Mouse (Mus musculus): Measurements from ENCODE around the gene Ank. TPM values are rescaled to one million over a fixed set of nuclear protein-coding genes. Genes with fewer than 3 reads are reported as not detected.

Ank gene
- total and polyA plus RNA-seq, 3 experiments = 0.04 to 0.15 TPM; not detected in 1

DNA sequence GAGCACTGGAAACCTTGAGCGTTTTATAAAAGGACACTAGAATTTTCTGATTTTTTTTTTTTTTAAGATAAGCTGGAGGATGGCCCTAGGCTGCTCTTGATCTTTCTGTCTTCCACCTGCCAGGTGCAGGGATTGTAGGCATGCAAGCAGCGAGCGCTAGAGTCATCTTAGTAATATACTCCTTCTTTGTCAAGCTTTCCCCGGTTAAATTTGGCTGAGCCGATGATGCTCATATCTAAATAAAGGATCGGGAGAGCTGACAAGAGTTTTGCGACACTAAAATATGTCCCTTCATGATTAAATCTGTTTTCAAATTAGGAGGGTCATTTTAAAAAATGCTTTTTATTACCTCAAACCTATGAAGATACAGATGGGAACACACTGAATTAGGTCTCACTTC, 69.7 kb downstream of the Ank start:
- Histone ChIP-seq H3K9me3 (replicated peaks; ENCODE audit: insufficient read depth, low read length) (no peaks in the 10 kb centered on the region), H3K27ac (ENCODE audit: control insufficient read depth, low read depth, low read length) (no peak overlapping the region), H3K27me3 (ENCODE audit: control insufficient read depth in 1 of 2, insufficient read depth in 2 of 2, low read length in 2 of 2) (no peaks in the 10 kb centered on the region), H3K36me3 (ENCODE audit: control insufficient read depth in 1 of 2, insufficient read depth in 2 of 2, low read length in 2 of 2) (no peaks in the 10 kb centered on the region), H3K79me2 (ENCODE audit: control insufficient read depth, insufficient read depth, low read length, poor library complexity) (no peaks in the 10 kb centered on the region), H3K9ac (ENCODE audit: control insufficient read depth, low read depth, low read length, poor library complexity, severe bottlenecking) (no peak overlapping the region), H3K4me3 (ENCODE audit: control insufficient read depth in 1 of 2, insufficient read depth in 1 of 2, low read depth in 2 of 2, low read length in 2 of 2) (no peak overlapping the region), H3K4me1 (ENCODE audit: control insufficient read depth in 1 of 2, insufficient read depth in 2 of 2, low read length in 2 of 2) (no peaks in the 10 kb centered on the region)
- no peak for DNase-seq (ENCODE audit: low read depth, low spot score)
- TF ChIP-seq HCFC1 (IDR thresholded peaks at IDR 0.05; ENCODE audit: low read depth, low read length) = no peak
- TF ChIP-seq TCF12 (IDR thresholded peaks at IDR 0.05; ENCODE audit: low read depth, low read length) = no peak
- no peak for TF ChIP-seq E2F4 (IDR thresholded peaks at IDR 0.05; ENCODE audit: borderline replicate concordance, low read depth, low read length)
- no peak for TF ChIP-seq MAFK (IDR thresholded peaks at IDR 0.05; ENCODE audit: borderline replicate concordance, low read depth, low read length)
- TF ChIP-seq EP300 (IDR thresholded peaks at IDR 0.05; ENCODE audit: low read depth in 1 of 2, low read length in 2 of 2) = no peak
- no peak for TF ChIP-seq TAL1 (IDR thresholded peaks at IDR 0.05; ENCODE audit: low read length)
- TF ChIP-seq ZKSCAN1 (IDR thresholded peaks at IDR 0.05; ENCODE audit: low read depth, low read length) = no peak
- TF ChIP-seq MYB (IDR thresholded peaks at IDR 0.05; ENCODE audit: low read depth, low read length) = no peak
- TF ChIP-seq CTCF (IDR thresholded peaks at IDR 0.05 in 2 of 3, conservative IDR thresholded peaks at IDR 0.05 in 1 of 3; ENCODE audit: control insufficient read depth in 1 of 3, insufficient read depth in 1 of 3, low read depth in 2 of 3, low read length in 3 of 3, poor library complexity in 1 of 3, severe bottlenecking in 1 of 3) = no peak
- TF ChIP-seq MYC (IDR thresholded peaks at IDR 0.05; ENCODE audit: low read depth, low read length) = no peak
- no peak for TF ChIP-seq BHLHE40 (IDR thresholded peaks at IDR 0.05; ENCODE audit: borderline replicate concordance, low read depth, low read length)
- no peak for TF ChIP-seq ZNF384 (IDR thresholded peaks at IDR 0.05; ENCODE audit: low read depth, low read length)
- TF ChIP-seq POLR2AphosphoS5 (IDR thresholded peaks at IDR 0.05; ENCODE audit: borderline replicate concordance, low read depth, low read length) = no peak

DNA sequence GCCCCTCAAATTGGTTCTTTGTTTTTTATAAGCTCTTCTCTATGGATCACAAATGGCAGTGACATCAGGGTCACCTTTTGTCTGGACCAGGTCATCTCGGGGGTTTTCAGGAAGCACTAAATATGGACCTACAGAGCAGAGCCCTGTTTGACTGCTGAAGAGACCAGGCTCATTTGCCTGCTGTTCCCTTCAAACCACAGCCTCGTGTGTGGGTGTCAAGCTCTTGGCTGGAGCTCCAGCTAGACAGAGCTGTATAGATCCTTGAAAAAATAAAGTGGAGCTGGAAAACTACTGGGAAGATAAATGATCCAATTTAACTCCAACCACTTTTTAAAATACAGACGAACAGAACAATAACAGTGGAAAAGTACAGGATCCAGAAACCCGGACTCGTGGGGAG, 70.3 kb downstream of the Ank start:
- Histone ChIP-seq H3K27ac (ENCODE audit: control insufficient read depth, low read depth, low read length) (no peak overlapping the region), H3K27me3 (ENCODE audit: control insufficient read depth in 1 of 2, insufficient read depth in 2 of 2, low read length in 2 of 2) (no peaks in the 10 kb centered on the region), H3K9ac (ENCODE audit: control insufficient read depth, low read depth, low read length, poor library complexity, severe bottlenecking) (no peak overlapping the region), H3K79me2 (ENCODE audit: control insufficient read depth, insufficient read depth, low read length, poor library complexity) (no peaks in the 10 kb centered on the region), H3K9me3 (replicated peaks; ENCODE audit: insufficient read depth, low read length) (no peaks in the 10 kb centered on the region), H3K36me3 (ENCODE audit: control insufficient read depth in 1 of 2, insufficient read depth in 2 of 2, low read length in 2 of 2) (no peaks in the 10 kb centered on the region), H3K4me1 (ENCODE audit: control insufficient read depth in 1 of 2, insufficient read depth in 2 of 2, low read length in 2 of 2) (no peaks in the 10 kb centered on the region), H3K4me3 (ENCODE audit: control insufficient read depth in 1 of 2, insufficient read depth in 1 of 2, low read depth in 2 of 2, low read length in 2 of 2) (no peak overlapping the region)
- no peak for TF ChIP-seq BHLHE40 (IDR thresholded peaks at IDR 0.05; ENCODE audit: borderline replicate concordance, low read depth, low read length)
- no peak for DNase-seq (ENCODE audit: low read depth, low spot score)

GRCm38 (mm10) chr15:27537519-27538223, 71.2 kb downstream of the Ank start:
- no peaks in the 10 kb centered on the region for H3K79me2 ChIP-seq (ENCODE audit: control insufficient read depth, insufficient read depth, low read length, poor library complexity)
- no peak for DNase-seq (ENCODE audit: low read depth, low spot score)
- H3K36me3 ChIP-seq (ENCODE audit: control insufficient read depth in 1 of 2, insufficient read depth in 2 of 2, low read length in 2 of 2) = no peaks in the 10 kb centered on the region
- TF ChIP-seq JUND (IDR thresholded peaks at IDR 0.05; ENCODE audit: low read depth, low read length) = no peak
- TF ChIP-seq EP300 (IDR thresholded peaks at IDR 0.05; ENCODE audit: low read depth in 1 of 2, low read length in 2 of 2) = no peak
- TF ChIP-seq MYC (IDR thresholded peaks at IDR 0.05; ENCODE audit: low read depth, low read length) = no peak
- no peak for TF ChIP-seq UBTF (IDR thresholded peaks at IDR 0.05; ENCODE audit: borderline replicate concordance, insufficient read depth, low read depth, low read length)
- no peak for TF ChIP-seq MXI1 (IDR thresholded peaks at IDR 0.05; ENCODE audit: low read depth, low read length)
- TF ChIP-seq MAX (IDR thresholded peaks at IDR 0.05; ENCODE audit: low read length) = no peak
- TF ChIP-seq CHD2 (IDR thresholded peaks at IDR 0.05; ENCODE audit: low read length) = no peak
- TF ChIP-seq GABPA (IDR thresholded peaks at IDR 0.05; ENCODE audit: low read depth, low read length) = no peak
- no peak for TF ChIP-seq TCF12 (IDR thresholded peaks at IDR 0.05; ENCODE audit: low read depth, low read length)
- TF ChIP-seq ELF1 (IDR thresholded peaks at IDR 0.05; ENCODE audit: low read depth, low read length) = no peak
- TF ChIP-seq MAFK (IDR thresholded peaks at IDR 0.05; ENCODE audit: borderline replicate concordance, low read depth, low read length) = no peak
- no peak for TF ChIP-seq CHD1 (IDR thresholded peaks at IDR 0.05; ENCODE audit: low read depth, low read length)
- no peak overlapping the region for H3K27ac ChIP-seq (ENCODE audit: control insufficient read depth, low read depth, low read length)
- no peaks in the 10 kb centered on the region for H3K4me1 ChIP-seq (ENCODE audit: control insufficient read depth in 1 of 2, insufficient read depth in 2 of 2, low read length in 2 of 2)
- no peaks in the 10 kb centered on the region for H3K9me3 ChIP-seq (replicated peaks; ENCODE audit: insufficient read depth, low read length)
- H3K9ac ChIP-seq (ENCODE audit: control insufficient read depth, low read depth, low read length, poor library complexity, severe bottlenecking) = no peak overlapping the region
- H3K27me3 ChIP-seq (ENCODE audit: control insufficient read depth in 1 of 2, insufficient read depth in 2 of 2, low read length in 2 of 2) = no peaks in the 10 kb centered on the region
- H3K4me3 ChIP-seq (ENCODE audit: control insufficient read depth in 1 of 2, insufficient read depth in 1 of 2, low read depth in 2 of 2, low read length in 2 of 2) = no peak overlapping the region

All from MEL (cell line).